Mouse (Mus musculus) hindbrain, embryonic 16.5 days (tissue): Measurements from ENCODE around the gene Acacb. TPM values are rescaled to one million over a fixed set of nuclear protein-coding genes. Genes with fewer than 3 reads are reported as not detected.

Source experiments
- ATAC-seq: fragments of 200-750 bp; cut with Nextera tagmentation; 2 replicates; pipeline ENCODE4 v1.8.0; 2017; ENCODE audit warnings: moderate TSS enrichment, moderate library complexity
- H3K27ac ChIP-seq: fragments of 300-500 bp; sonication (generic); 2 replicates; pipeline ENCODE4 v1.5.1; 2014; ENCODE audit warnings: low read depth, mild to moderate bottlenecking, control low read depth, low read length, moderate library complexity
- H3K27me3 ChIP-seq: fragments of 300-500 bp; sonication (generic); replicated peaks from 2 replicates; pipeline ENCODE4 v1.6.1; 2014; ENCODE audit warnings: low read length; ENCODE audit not compliant: control insufficient read depth, insufficient read depth
- H3K36me3 ChIP-seq: fragments of 300-500 bp; sonication (generic); 2 replicates; pipeline ENCODE4 v1.6.1; 2014; ENCODE audit warnings: mild to moderate bottlenecking, low read length, moderate library complexity, mixed read lengths; ENCODE audit not compliant: control insufficient read depth, insufficient read depth
- H3K4me1 ChIP-seq: fragments of 300-500 bp; sonication (generic); 2 replicates; pipeline ENCODE4 v1.6.1; 2014; ENCODE audit warnings: low read depth, low read length; ENCODE audit not compliant: control insufficient read depth, insufficient read depth
- H3K4me2 ChIP-seq: fragments of 300-500 bp; sonication (generic); 2 replicates; pipeline ENCODE4 v1.6.1; 2014; ENCODE audit warnings: mild to moderate bottlenecking, low read length, control low read depth, moderate library complexity
- H3K4me3 ChIP-seq: fragments of 300-500 bp; sonication (generic); 2 replicates; pipeline ENCODE4 v1.5.1; 2014; ENCODE audit warnings: mild to moderate bottlenecking, low read length, control low read depth, moderate library complexity
- H3K9ac ChIP-seq: fragments of 300-500 bp; sonication (generic); 2 replicates; pipeline ENCODE4 v1.6.1; 2014; ENCODE audit warnings: low read depth, mild to moderate bottlenecking, control low read depth, low read length, moderate library complexity
- H3K9me3 ChIP-seq: fragments of 300-500 bp; sonication (generic); 2 replicates; pipeline ENCODE4 v1.6.1; 2014; ENCODE audit warnings: mild to moderate bottlenecking, low read length, moderate library complexity; ENCODE audit not compliant: control insufficient read depth
- WGBS: fragments of 180-500 bp; shearing (Covaris S2); extraction: QIAGEN DNeasy Blood & Tissue Kit; methylation state at CpG from one replicate; pipeline ENCODE4 v1.1.7; 2014; 5-methylcytosine and 5-hydroxymethylcytosine counted together
- polyA plus RNA-seq: library from polyadenylated mRNA; unstranded; fragments of >200 nt; fragmentation: Nextera tagmentation; extraction: Ambion mirVana; gene quantifications from 2 replicates; pipeline ENCODE4 v1.2.1, GENCODE M21; 2015

Gene Acacb
- polyA plus RNA-seq, 1 experiment from 2014 or later = 5.4 TPM

DNA sequence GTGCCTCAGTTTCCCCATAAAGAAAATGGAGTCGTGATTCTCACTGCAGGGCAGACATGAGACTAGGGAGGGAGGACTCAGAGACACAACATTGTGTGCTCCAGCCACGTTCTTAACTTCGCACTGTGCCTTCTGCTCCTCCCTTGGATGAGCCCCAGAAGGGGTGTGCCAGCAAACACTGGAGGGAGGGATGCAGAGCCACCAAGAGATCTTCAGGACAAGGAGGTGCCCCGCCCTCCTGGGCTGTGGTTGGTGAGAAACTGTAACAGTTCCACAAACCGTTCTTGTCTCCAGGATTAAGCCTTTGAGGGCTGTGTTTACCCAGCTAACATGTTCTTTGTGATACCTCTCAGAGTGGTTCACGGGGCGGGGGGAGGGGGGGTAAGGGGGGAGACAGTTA, 122.3 kb downstream of the Acacb start:
- H3K9ac ChIP-seq = no peak overlapping the region
- H3K27ac ChIP-seq = no peak overlapping the region
- no peak for ATAC-seq
- no peaks in the 10 kb centered on the region for H3K9me3 ChIP-seq
- no peaks in the 10 kb centered on the region for H3K36me3 ChIP-seq
- 36% methylated on average over 7 of the region's 7 CpGs for WGBS
- H3K4me1 ChIP-seq = peaks cover 6% of the 10 kb centered on the region
- H3K27me3 ChIP-seq = peaks cover 35% of the 10 kb centered on the region
- no peak overlapping the region for H3K4me2 ChIP-seq
- H3K4me3 ChIP-seq = no peak overlapping the region

DNA sequence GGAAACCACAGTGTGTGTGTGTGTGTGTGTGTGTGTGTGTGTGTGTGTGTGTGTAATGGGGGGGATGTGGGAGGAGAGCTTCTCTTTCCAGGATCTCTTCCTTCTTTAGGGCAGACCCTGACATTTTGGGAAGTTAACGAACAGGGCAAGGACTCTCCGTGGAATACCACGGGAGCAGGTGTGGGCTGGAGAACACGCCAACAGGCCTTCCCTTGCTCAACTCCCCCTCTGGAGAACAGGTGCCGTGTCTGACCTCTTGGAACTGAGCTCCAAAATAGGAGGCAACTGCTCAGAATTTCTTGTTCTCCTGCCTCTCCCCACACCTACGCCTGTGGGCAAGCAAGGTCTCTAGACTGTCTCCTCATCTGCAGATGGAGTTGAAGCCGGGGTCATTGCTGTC, 123.2 kb downstream of the Acacb start:
- no peak overlapping the region for H3K4me3 ChIP-seq
- peaks cover 43% of the 10 kb centered on the region for H3K27me3 ChIP-seq
- 70% methylated on average over 7 of the region's 7 CpGs for WGBS

DNA sequence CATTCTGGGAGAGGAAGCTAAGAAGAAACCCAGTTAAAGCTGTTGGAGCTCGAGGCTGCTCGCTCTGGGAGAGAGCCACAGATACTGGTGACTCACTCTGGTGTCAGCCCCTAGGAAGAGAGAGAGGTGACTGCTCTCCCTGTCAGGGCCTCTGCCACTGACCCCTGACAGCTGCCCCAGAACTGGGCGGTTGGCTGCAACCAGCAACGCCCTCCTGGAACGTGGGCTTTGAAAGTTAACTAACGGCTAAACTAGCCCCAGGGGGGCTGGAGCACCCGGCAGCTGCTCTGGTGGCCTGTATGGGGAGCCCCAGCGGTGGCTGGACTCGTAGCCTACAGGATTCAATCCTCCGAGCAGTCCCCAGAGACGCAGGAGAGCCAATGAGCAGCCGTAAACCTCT, 123.6 kb downstream of the Acacb start:
- Histone ChIP-seq H3K9ac (no peak overlapping the region), H3K36me3 (no peaks in the 10 kb centered on the region), H3K4me2 (no peak overlapping the region), H3K4me1 (peaks cover 14% of the 10 kb centered on the region), H3K9me3 (no peaks in the 10 kb centered on the region), H3K27me3 (peaks cover 45% of the 10 kb centered on the region), H3K4me3 (no peak overlapping the region), H3K27ac (no peak overlapping the region)
- WGBS = 14% methylated on average over 12 of the region's 12 CpGs
- ATAC-seq = no peak

More for the DNA sequence above, 123.2 kb downstream of the Acacb start:
- no peak overlapping the region for H3K9ac ChIP-seq
- ATAC-seq = no peak
- H3K4me1 ChIP-seq = peaks cover 14% of the 10 kb centered on the region
- H3K36me3 ChIP-seq = no peaks in the 10 kb centered on the region
- H3K4me2 ChIP-seq = no peak overlapping the region
- H3K27ac ChIP-seq = no peak overlapping the region
- H3K9me3 ChIP-seq = no peaks in the 10 kb centered on the region

DNA sequence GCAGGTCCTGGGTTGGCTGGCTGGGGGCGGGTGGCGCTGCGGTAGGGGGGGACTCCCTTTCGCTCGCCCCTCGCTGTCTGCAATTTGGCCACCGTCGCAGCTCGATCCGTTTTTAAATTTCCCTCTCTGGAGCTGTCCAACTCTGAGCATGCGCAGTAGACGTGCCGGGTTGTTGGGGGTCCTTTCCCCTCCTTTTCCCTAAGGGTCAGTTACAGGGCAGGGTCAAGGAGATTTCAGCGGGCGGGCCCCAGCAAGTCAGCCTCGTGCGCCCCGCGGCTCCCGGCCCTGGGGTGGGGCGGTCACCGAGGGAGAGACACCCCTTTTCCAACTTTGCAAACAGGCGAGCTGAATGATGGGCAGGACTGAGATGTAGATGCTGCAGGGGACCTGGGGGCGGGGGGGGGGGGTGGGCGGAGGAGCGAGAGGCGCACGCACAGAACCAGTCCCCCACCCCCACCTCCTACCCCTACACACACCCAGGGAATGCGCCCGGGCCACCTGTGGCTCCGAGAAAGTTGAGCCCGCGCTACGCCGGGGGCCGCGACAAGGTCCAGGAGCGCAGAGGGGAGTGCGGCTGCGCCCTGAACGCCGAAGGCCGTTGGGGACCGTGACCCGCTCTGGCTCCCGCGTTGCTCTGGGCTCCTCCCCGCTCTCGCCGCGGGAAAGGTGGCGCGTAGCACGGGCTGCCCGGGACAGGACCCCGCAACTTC, 127.5 kb downstream of the Acacb start, which contains the start of gene Foxn4:
TSS of gene Foxn4 (minus strand) at position 115 of the 710 bp plus-strand sequence.
- H3K9ac ChIP-seq = no peak within 1 kb of the TSS
- H3K36me3 ChIP-seq = no peaks in the 10 kb centered on the region
- H3K4me2 ChIP-seq = peak within 1 kb of the TSS; percentile 77
- no peak within 1 kb of the TSS for H3K27ac ChIP-seq
- no peaks in the 10 kb centered on the region for H3K9me3 ChIP-seq
- ATAC-seq = no peak
- peaks cover 11% of the 10 kb centered on the region for H3K4me1 ChIP-seq
- WGBS = under 1% methylated on average over 41 of the region's 56 CpGs
- peaks cover 69% of the 10 kb centered on the region for H3K27me3 ChIP-seq
- peak within 1 kb of the TSS; percentile 40 for H3K4me3 ChIP-seq

DNA sequence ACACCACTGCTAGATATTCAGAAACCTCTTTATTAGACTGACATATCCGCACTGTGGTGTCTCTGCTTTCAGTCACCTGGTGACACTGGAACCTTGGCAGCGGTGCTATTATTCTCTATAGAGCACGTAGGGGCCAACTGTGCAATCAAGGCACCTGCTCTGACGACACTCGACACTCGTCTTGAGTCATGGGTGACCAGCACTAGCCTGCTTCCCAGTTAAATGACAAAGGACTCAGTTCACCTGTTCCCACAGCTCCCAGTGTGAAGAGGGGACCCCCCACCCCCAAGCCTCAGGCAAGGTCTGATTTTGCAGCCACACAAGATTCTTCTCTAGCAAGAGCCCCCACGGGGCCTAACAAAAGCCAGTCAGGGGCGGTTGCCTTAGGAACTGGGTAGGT, 129.0 kb downstream of the Acacb start:
- H3K4me1 ChIP-seq = peaks cover 11% of the 10 kb centered on the region
- H3K27me3 ChIP-seq = peaks cover 67% of the 10 kb centered on the region

DNA sequence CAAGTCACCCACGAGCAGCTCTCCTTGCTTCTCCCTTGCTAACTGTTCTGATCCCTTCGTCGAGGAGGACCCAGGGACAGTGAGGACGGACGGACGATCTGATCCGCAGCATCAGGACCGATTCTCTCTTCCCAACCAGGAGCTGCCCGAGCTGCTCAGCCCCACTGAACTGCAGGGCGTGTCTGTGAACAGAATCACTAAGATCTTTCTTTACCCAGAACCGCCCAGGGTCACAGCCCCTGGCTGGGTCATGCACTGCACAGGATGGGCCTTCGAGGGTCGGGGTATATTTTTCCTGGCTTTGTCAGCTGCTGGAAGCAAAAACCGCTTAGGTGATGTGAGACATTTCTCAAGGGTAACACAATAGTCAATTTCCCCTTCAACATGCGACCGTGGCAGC, 129.7 kb downstream of the Acacb start:
- peaks cover 11% of the 10 kb centered on the region for H3K4me1 ChIP-seq
- WGBS = 17% methylated on average over 16 of the region's 16 CpGs
- no peak overlapping the region for H3K4me3 ChIP-seq

More for the DNA sequence above, 129.0 kb downstream of the Acacb start:
- H3K4me2 ChIP-seq = no peak overlapping the region
- H3K27ac ChIP-seq = no peak overlapping the region
- no peaks in the 10 kb centered on the region for H3K36me3 ChIP-seq
- 8% methylated on average over 8 of the region's 8 CpGs for WGBS
- no peak overlapping the region for H3K4me3 ChIP-seq
- ATAC-seq = no peak
- no peaks in the 10 kb centered on the region for H3K9me3 ChIP-seq
- H3K9ac ChIP-seq = no peak overlapping the region

DNA sequence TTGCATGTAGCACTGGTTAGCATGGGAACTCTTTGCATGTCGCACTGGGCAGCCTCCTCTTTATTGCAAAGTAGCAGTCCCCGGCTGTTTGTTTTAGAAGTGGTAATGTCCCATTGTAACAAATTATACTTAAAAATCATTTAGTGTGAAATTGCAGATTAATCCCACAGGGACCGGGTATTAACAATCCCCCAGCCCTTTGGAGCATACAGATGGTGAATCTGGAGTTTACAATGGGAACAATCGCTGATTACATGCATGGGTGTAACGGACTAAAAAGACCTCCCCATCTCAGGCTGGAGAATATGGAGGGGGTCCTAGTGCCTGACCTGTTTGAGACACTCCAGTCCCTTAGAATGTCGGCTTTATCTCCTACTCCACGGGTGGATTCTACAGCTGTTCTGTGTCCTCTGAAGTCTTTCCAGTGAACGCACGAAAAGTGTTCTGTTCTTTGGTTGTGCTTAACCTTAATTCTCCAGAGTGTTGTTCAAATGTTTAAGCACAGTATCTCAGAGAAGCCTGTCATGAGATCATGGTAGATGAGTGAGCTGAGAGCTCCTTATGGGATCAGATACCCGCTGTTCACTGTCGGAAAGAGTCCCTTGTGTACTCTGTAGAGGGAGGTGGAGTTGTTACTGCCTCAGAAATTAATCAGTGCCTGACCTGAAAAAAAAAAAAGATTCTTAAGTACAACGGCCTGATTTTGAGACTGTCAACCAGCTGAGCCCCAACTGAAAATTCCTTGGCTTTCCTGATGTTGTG, 133.2 kb downstream of the Acacb start:
- Histone ChIP-seq H3K9me3 (no peaks in the 10 kb centered on the region), H3K36me3 (no peaks in the 10 kb centered on the region), H3K27me3 (peaks cover 32% of the 10 kb centered on the region), H3K27ac (no peak overlapping the region), H3K4me3 (peak overlapping the region; percentile 17; the same call in 1 of the 2 replicates), H3K4me2 (peak overlapping the region; percentile 48), H3K9ac (no peak overlapping the region), H3K4me1 (no peaks in the 10 kb centered on the region; the same call in 1 of the 2 replicates)
- no peak for ATAC-seq
- 19% methylated on average over 12 of the region's 12 CpGs for whole genome bisulfite sequencing

More for the DNA sequence above, 129.7 kb downstream of the Acacb start:
- Histone ChIP-seq H3K4me2 (no peak overlapping the region), H3K36me3 (no peaks in the 10 kb centered on the region), H3K27ac (no peak overlapping the region), H3K9me3 (no peaks in the 10 kb centered on the region), H3K9ac (no peak overlapping the region), H3K27me3 (peaks cover 61% of the 10 kb centered on the region)
- no peak for ATAC-seq

DNA sequence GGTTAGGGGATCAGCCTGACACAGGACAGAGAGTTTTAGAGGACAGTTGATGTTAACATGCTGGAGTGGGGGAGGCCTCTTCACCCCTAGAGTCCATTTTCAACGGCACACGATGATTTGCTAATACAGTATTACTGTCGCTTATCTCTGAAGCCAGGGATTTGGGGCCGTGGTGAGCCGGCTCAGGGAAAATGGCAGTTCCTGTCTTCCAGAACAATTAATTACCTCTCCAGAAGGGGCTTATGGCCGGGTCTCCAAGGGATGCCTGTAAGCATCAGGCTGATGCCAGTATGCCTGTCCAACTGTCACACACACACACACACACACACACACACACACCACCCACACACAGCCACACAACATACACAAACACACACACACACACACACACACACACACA, 136.0 kb downstream of the Acacb start:
- Histone ChIP-seq H3K4me1 (no peaks in the 10 kb centered on the region), H3K27me3 (peaks cover 13% of the 10 kb centered on the region), H3K9ac (no peak overlapping the region), H3K9me3 (no peaks in the 10 kb centered on the region), H3K4me3 (no peak overlapping the region), H3K4me2 (no peak overlapping the region), H3K27ac (no peak overlapping the region), H3K36me3 (no peaks in the 10 kb centered on the region)
- 37% methylated on average over 6 of the region's 6 CpGs for WGBS
- ATAC-seq = no peak

DNA sequence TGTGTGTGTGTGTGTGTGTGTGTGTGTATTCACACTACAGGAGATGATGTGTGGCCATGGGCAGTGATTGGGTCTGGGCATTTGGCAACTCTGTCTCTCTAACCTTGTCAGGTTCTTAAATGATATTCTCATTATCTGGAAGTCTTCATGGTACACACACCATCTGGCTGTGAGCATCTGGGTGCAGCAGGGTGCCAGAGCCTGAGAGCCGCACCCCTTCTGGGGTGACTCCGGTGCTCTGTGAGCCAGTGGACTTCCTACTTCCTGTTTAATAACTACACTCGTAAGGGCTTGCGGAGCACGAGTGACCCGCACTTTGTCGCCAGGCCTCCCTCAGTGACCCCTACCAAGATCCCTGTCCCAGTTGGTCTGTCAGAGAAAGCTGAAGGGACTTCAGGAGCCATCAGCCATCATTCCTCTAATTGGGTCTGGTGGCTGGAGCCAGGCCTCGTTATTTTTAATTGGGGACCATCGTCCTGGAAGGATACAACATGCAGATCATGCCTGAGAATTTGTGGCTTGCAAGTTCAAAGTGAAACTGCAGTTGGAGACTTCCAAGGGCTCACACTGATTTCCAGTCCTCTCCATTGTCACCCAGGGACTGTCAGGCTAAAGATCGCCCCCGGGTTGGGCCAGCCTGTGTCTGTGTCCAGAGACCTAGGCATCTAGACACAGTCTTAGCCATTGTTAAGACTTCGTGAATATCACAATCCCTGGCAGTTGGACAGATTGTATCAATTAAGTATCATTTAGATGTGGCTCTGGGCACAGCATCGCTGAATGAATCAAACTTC, 138.5 kb downstream of the Acacb start:
- 55% methylated on average over 13 of the region's 13 CpGs for WGBS

More for the DNA sequence above, 138.5 kb downstream of the Acacb start:
- H3K4me3 ChIP-seq = no peak overlapping the region
- no peaks in the 10 kb centered on the region for H3K9me3 ChIP-seq
- no peaks in the 10 kb centered on the region for H3K36me3 ChIP-seq
- H3K4me1 ChIP-seq = no peaks in the 10 kb centered on the region
- H3K4me2 ChIP-seq = no peak overlapping the region
- no peak for ATAC-seq
- peaks cover 2% of the 10 kb centered on the region for H3K27me3 ChIP-seq
- no peak overlapping the region for H3K27ac ChIP-seq
- H3K9ac ChIP-seq = no peak overlapping the region
